Mouse (Mus musculus): ENCODE results near the gene Gpx4. TPM values are rescaled to one million over a fixed set of nuclear protein-coding genes. Genes with fewer than 3 reads are reported as not detected.
"Not testable (repeated sequence)": the region's sequence is repeated elsewhere in the genome, so short reads cannot be mapped to it uniquely, and the experiment has no call there.

Gene Gpx4
- total RNA-seq, 1 experiment from 2014 or later, result 977 TPM

GRCm38 (mm10) chr10:80050885-80051617 lies 4.1 kb downstream of the Gpx4 start:
- DNase-seq, result no peak

- peak; percentile 78 for DNase-seq
Measured at GRCm38 (mm10) chr10:80051618-80052373, 4.8 kb downstream of the Gpx4 start.

GRCm38 (mm10) chr10:80052374-80052764 lies 5.4 kb downstream of the Gpx4 start:
- no peak for DNase-seq

- peak; percentile 99 for DNase-seq
Measured at GRCm38 (mm10) chr10:80053259-80053780, 6.4 kb downstream of the Gpx4 start.

GRCm38 (mm10) chr10:80053831-80054815 lies 7.2 kb downstream of the Gpx4 start:
- peak; percentile 71 for DNase-seq

GRCm38 (mm10) chr10:80054911-80055310 lies 7.9 kb downstream of the Gpx4 start:
- DNase-seq, result not testable (repeated sequence)

- no peak for DNase-seq
Measured at GRCm38 (mm10) chr10:80055364-80055763, 8.4 kb downstream of the Gpx4 start.

- no peak for DNase-seq
Measured at GRCm38 (mm10) chr10:80055891-80056290, 8.9 kb downstream of the Gpx4 start.

- no peak for DNase-seq
Measured at GRCm38 (mm10) chr10:80056506-80056905, 9.5 kb downstream of the Gpx4 start.

- DNase-seq, result no peak
Measured at GRCm38 (mm10) chr10:80056976-80057682, 10.2 kb downstream of the Gpx4 start.

GRCm38 (mm10) chr10:80057683-80058326 lies 10.8 kb downstream of the Gpx4 start:
- no peak for DNase-seq

- peak; percentile 58 for DNase-seq
Measured at GRCm38 (mm10) chr10:80063104-80063503, 16.1 kb downstream of the Gpx4 start.

GRCm38 (mm10) chr10:80063877-80064650 lies 17.1 kb downstream of the Gpx4 start:
- no peak for DNase-seq

- no peak for DNase-seq
Measured at GRCm38 (mm10) chr10:80069251-80069650, 22.3 kb downstream of the Gpx4 start.

- DNase-seq, result no peak
Measured at GRCm38 (mm10) chr10:80069948-80070450, 23.0 kb downstream of the Gpx4 start.

GRCm38 (mm10) chr10:80070837-80071515 lies 24.0 kb downstream of the Gpx4 start:
- peak; percentile 95 for DNase-seq

- DNase-seq, result no peak
Measured at GRCm38 (mm10) chr10:80071516-80071900, 24.5 kb downstream of the Gpx4 start.

GRCm38 (mm10) chr10:80072623-80073489 lies 25.9 kb downstream of the Gpx4 start:
- no peak for DNase-seq

Measured in adrenal gland, postnatal 25 days (tissue).